Mouse (Mus musculus) midbrain, embryonic 14.5 days (tissue): ENCODE measurements around the gene Eed. TPM values are rescaled to one million over a fixed set of nuclear protein-coding genes. Genes with fewer than 3 reads are reported as not detected.
"Not testable (repeated sequence)": the region's sequence is repeated elsewhere in the genome, so short reads cannot be mapped to it uniquely, and the experiment has no call there.

ENCODE experiments used
- ATAC-seq: fragments of 200-750 bp; cut with Nextera tagmentation; 2 replicates; pipeline ENCODE4 v1.8.0; 2017; ENCODE audit warnings: moderate number of reproducible peaks, moderate library complexity; ENCODE audit not compliant: low FRiP score, low TSS enrichment
- DNase-seq: peaks from one replicate; pipeline ENCODE4 v3.0.0-alpha.2; 2015
- H3K27ac ChIP-seq: fragments of 300-500 bp; sonication (generic); replicated peaks from 2 replicates; pipeline ENCODE4 v1.5.1; 2014; ENCODE audit warnings: mild to moderate bottlenecking, low read depth, low read length, moderate library complexity
- H3K27me3 ChIP-seq: fragments of 300-500 bp; sonication (generic); 2 replicates; pipeline ENCODE4 v1.6.1; 2014; ENCODE audit warnings: low read length, control low read depth, mixed read lengths; ENCODE audit not compliant: control insufficient read depth, insufficient read depth
- H3K36me3 ChIP-seq: fragments of 300-500 bp; sonication (generic); 2 replicates; pipeline ENCODE4 v1.6.1; 2014; ENCODE audit warnings: low read length, control low read depth; ENCODE audit not compliant: control insufficient read depth, insufficient read depth
- H3K4me1 ChIP-seq: fragments of 300-500 bp; sonication (generic); 2 replicates; pipeline ENCODE4 v1.6.1; 2014; ENCODE audit warnings: mild to moderate bottlenecking, antibody characterized with exemption, low read length, control low read depth; ENCODE audit not compliant: control insufficient read depth, insufficient read depth
- H3K4me2 ChIP-seq: fragments of 300-500 bp; sonication (generic); 2 replicates; pipeline ENCODE4 v1.6.1; 2014; ENCODE audit warnings: mild to moderate bottlenecking, low read length, moderate library complexity
- H3K4me3 ChIP-seq: fragments of 300-500 bp; sonication (generic); replicated peaks from 2 replicates; pipeline ENCODE4 v1.5.1; 2014; ENCODE audit warnings: low read depth, low read length
- H3K9ac ChIP-seq: fragments of 300-500 bp; sonication (generic); replicated peaks from 2 replicates; pipeline ENCODE4 v1.6.1; 2014; ENCODE audit warnings: mild to moderate bottlenecking, low read length, moderate library complexity
- H3K9me3 ChIP-seq: fragments of 300-500 bp; sonication (generic); 2 replicates; pipeline ENCODE4 v1.6.1; 2016; ENCODE audit warnings: low read length, control low read depth, mixed read lengths; ENCODE audit not compliant: control insufficient read depth
- WGBS: fragments of 180-500 bp; shearing (Covaris S2); extraction: QIAGEN DNeasy Blood & Tissue Kit; methylation state at CpG from one replicate; pipeline ENCODE4 v1.1.7; 2014; 5-methylcytosine and 5-hydroxymethylcytosine counted together
- polyA plus RNA-seq: library from polyadenylated mRNA; unstranded; fragments of >200 nt; fragmentation: Nextera tagmentation; extraction: Ambion mirVana; gene quantifications from 2 replicates; pipeline ENCODE4 v1.2.1, GENCODE M21; 2014

Eed gene
- polyA plus RNA-seq, 1 experiment from 2014 or later, result 32.9 TPM

DNA sequence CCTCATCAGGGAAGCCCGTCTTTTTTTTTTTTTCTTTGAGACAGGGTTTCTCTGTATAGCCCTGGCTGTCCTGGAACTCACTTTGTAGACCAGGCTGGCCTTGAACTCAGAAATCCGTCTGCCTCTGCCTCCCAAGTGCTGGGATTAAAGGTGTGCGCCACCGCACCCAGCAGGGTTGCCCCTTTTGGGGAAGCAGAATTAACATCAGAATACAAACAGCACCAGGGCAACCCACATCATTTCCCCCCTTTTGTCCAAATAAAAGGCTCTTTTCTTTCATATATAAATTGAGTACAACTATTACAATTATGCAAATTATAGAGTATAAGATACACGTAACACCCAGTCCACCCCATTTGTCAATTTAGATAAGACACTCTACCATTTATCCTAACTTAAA, 16.7 kb upstream of the Eed start:
- ATAC-seq, DNase-seq: not testable (repeated sequence)

DNA sequence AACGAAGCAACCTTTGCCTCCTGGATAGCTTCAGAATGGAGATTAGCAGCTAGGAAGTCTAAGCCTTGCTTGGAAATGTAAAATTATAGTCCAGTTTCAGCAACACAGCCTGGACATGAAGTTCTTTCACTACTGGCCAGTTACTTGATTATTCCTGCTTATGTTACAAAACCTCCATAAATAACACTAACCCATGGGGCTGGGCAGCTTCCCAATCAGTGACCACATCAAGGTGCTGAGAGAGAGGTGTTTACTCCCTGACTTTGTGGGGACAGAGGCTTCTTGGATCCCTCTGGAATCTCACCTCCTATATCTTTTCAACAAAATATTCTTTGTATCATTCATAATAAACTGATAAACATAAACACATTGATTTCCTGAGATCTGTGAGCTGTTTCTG, 12.3 kb upstream of the Eed start:
- DNase-seq (no peak), ATAC-seq (no peak)
- Histone ChIP-seq H3K4me1 (no peaks in the 10 kb centered on the region), H3K27ac (no peak overlapping the region), H3K4me3 (no peak overlapping the region), H3K27me3 (no peaks in the 10 kb centered on the region), H3K4me2 (no peak overlapping the region), H3K36me3 (no peaks in the 10 kb centered on the region), H3K9me3 (no peaks in the 10 kb centered on the region), H3K9ac (no peak overlapping the region)
- WGBS, result 87% methylated on average over 1 of the region's 1 CpGs

More for the DNA sequence above, 16.7 kb upstream of the Eed start:
- not testable (repeated sequence) for H3K4me3 ChIP-seq, H3K4me2 ChIP-seq, H3K27me3 ChIP-seq, H3K9me3 ChIP-seq, H3K4me1 ChIP-seq, H3K27ac ChIP-seq, H3K9ac ChIP-seq, H3K36me3 ChIP-seq
- 22% methylated on average over 5 of the region's 5 CpGs for WGBS

DNA sequence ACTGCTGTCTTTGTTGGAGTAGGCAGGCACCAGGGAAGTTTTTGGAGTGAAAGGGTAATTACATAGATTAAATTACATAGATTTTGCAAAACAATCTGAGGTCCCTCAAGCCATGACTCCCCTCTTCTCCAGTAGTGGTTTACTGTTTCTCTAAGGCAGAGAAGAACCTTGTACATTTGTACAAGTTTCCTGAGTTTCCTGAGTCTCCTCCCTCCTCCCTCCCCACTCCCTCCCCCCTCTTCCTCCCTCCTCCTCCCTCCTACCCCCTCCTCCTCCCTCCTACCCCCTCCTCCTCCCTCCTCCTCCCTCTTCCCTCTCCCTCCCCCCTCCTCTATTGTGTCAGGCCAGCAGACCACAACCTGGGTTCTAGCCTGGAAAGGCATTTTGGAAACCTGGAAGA, 3.6 kb upstream of the Eed start:
- Histone ChIP-seq H3K27me3 (no peaks in the 10 kb centered on the region), H3K36me3 (no peaks in the 10 kb centered on the region), H3K4me3 (no peak overlapping the region), H3K27ac (no peak overlapping the region), H3K9ac (no peak overlapping the region), H3K9me3 (no peaks in the 10 kb centered on the region), H3K4me2 (no peak overlapping the region), H3K4me1 (peaks cover 8% of the 10 kb centered on the region; the same call in 1 of the 2 replicates)
- ATAC-seq (no peak), DNase-seq (no peak)

DNA sequence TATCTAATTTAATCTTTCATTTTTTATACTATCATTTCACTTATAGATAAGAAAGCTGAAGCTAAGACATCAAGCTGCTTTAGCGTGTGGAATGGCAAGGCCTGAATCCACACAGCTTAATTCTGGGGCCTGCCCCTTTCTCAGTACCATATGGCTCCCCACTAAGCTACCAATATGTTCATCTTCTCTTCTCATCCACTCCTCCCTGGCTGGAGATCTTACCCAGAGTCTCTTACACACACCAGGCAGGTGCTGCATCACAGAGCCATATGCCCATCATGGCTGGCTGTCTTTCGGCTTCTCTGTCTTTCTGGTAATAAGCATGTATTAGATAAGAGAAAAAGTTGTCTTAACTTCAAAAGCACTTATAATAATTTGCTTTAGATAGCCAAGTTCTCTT, 2.7 kb upstream of the Eed start:
- 98% methylated on average over 2 of the region's 2 CpGs for WGBS
- no peak for DNase-seq
- H3K4me1 ChIP-seq, result peaks cover 16% of the 10 kb centered on the region; the same call in 1 of the 2 replicates
- no peaks in the 10 kb centered on the region for H3K36me3 ChIP-seq
- H3K9me3 ChIP-seq, result no peaks in the 10 kb centered on the region
- H3K9ac ChIP-seq, result no peak overlapping the region
- no peak for ATAC-seq
- H3K4me2 ChIP-seq, result no peak overlapping the region
- no peak overlapping the region for H3K4me3 ChIP-seq
- no peaks in the 10 kb centered on the region for H3K27me3 ChIP-seq
- H3K27ac ChIP-seq, result no peak overlapping the region

DNA sequence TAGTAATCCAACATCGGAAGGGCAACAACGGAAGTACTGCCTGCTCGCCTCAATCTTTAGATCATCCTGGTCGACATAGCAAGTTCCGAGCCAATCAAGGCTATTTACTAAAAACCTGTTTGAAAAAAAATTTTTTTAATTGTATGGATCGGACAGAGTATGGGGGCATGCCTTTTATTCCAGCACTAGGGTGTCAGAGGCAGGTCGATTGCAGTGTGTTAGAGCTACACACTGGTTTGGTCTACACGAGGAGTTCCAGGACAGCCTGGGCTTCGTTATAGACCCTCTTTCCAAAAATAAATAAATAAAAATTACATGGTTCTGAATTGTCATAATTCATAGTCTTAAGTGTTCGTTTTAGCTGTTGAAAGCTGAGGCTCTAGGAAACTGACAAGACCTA, 774 bp upstream of the Eed start:
- Histone ChIP-seq H3K4me1 (peaks cover 17% of the 10 kb centered on the region; the same call in 1 of the 2 replicates), H3K27ac (peak overlapping the region; percentile 99), H3K4me2 (peak overlapping the region; percentile 87), H3K9ac (peak overlapping the region; percentile 89), H3K9me3 (no peaks in the 10 kb centered on the region), H3K27me3 (no peaks in the 10 kb centered on the region), H3K36me3 (no peaks in the 10 kb centered on the region), H3K4me3 (peak overlapping the region; percentile 81)
- DNase-seq (no peak), ATAC-seq (peak; percentile 12)
- 16% methylated on average over 10 of the region's 10 CpGs for WGBS

DNA sequence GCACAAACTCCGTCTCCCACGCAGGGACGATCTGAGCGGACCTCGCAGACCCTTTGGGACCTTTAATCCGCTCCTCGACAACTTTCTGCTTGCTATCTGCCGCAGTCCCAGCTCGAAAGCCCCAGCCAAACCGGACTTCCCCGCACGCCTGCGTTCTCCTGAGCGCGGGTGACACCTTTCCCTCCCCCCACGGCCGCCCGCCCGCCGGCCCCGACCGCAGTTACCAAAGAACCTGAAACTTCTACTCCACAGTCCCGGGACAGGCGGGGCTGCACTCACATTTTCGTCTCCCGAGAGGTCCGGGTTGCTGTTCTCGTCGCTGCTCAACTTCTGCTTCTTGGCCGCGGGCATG, 674 bp downstream of the Eed start:
- peak overlapping the region; percentile 87 for H3K4me2 ChIP-seq
- peaks cover 11% of the 10 kb centered on the region for H3K36me3 ChIP-seq
- peaks cover 17% of the 10 kb centered on the region; the same call in 1 of the 2 replicates for H3K4me1 ChIP-seq
- no peak for DNase-seq
- H3K27ac ChIP-seq, result peak overlapping the region; percentile 99
- H3K9me3 ChIP-seq, result no peaks in the 10 kb centered on the region
- peak overlapping the region; percentile 89 for H3K9ac ChIP-seq
- peak overlapping the region; percentile 81 for H3K4me3 ChIP-seq
- under 1% methylated on average over 31 of the region's 31 CpGs for WGBS
- no peak for ATAC-seq
- H3K27me3 ChIP-seq, result no peaks in the 10 kb centered on the region

DNA sequence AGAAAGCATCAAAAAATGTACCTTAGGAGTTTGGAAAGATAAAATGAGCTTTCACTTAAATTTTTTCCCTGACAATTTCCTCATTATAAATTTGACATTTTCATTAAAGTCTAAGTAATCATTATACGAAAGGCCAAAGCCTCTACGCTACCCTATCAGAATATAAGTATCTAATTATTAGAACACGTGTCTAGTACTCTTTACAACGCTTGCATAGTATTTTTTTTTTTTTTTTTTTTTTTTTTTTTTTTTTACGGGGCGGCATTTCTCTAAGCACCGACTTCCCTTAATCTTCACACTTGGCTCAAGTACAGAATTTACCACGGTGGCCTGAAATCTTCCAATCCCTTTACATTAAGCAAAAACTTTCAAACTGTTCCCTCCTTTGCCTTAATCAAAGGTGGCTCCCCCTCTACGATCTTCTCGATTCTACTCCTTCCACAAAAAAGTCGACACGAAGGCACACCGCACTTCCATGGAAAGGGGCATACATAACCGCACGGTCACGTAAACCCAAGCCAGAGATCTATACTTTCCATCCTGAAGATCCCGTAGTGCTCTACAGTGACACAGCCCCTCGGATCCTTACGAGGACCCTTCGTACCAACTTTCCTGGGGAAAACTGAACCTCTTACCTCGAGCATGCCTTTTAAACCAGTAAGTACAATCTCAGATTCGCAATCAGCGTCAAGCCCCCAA, 1.2 kb downstream of the Eed start:
- peak overlapping the region; percentile 81 for H3K4me3 ChIP-seq
- peak overlapping the region; percentile 87 for H3K4me2 ChIP-seq
- ATAC-seq (no peak), DNase-seq (no peak)
- H3K27me3 ChIP-seq, result no peaks in the 10 kb centered on the region
- H3K9me3 ChIP-seq, result no peaks in the 10 kb centered on the region
- 3% methylated on average over 23 of the region's 23 CpGs for WGBS
- peak overlapping the region; percentile 99 for H3K27ac ChIP-seq
- peaks cover 17% of the 10 kb centered on the region; the same call in 1 of the 2 replicates for H3K4me1 ChIP-seq
- H3K36me3 ChIP-seq, result peaks cover 11% of the 10 kb centered on the region
- peak overlapping the region; percentile 89 for H3K9ac ChIP-seq

DNA sequence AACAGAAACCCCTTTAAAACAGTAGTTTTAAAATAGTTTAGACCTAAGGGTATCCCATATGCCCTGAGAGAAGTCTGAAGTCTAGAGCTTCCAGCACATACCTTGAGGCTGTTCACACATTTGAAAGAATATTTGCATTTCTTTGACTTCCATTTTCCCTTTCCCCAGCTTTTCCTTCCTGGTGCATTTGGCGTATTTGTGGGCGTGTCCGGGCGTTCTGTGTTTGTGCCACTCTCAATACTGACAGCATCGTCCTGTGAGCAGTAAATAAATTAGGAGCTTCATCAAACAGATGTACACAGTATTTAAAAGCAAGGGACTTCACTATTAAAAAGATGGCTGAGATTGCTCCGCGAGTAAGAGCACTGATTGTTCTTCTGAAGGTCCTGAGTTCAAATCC, 4.0 kb downstream of the Eed start:
- 97% methylated on average over 7 of the region's 7 CpGs for WGBS
- Histone ChIP-seq H3K4me2 (no peak overlapping the region), H3K4me3 (no peak overlapping the region), H3K27me3 (no peaks in the 10 kb centered on the region), H3K9me3 (no peaks in the 10 kb centered on the region), H3K4me1 (peaks cover 14% of the 10 kb centered on the region; the same call in 1 of the 2 replicates), H3K27ac (no peak overlapping the region), H3K36me3 (peaks cover 26% of the 10 kb centered on the region), H3K9ac (no peak overlapping the region)
- ATAC-seq (no peak), DNase-seq (no peak)

DNA sequence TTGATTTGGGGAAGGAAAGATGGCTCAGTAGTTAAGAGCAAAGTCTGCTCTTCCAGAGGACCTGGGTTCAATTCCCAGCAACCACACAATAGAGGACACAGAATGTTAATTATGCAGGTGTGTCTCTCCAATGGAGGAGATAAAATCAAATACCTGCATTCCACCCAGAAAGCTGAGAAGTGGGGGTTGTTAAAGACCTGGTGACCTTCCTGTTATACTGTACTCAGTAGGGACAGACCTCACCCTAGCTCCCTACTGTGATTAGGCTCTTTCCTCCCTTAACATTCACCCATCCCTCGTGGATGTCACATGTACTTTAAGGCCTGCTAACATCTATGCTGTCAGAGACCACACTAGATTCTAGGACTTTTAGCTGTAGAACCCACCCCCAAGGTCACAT, 5.2 kb downstream of the Eed start:
- H3K4me1 ChIP-seq, result peaks cover 14% of the 10 kb centered on the region; the same call in 1 of the 2 replicates
- H3K9ac ChIP-seq, result no peak overlapping the region
- H3K27me3 ChIP-seq, result no peaks in the 10 kb centered on the region
- H3K4me3 ChIP-seq, result no peak overlapping the region
- H3K4me2 ChIP-seq, result no peak overlapping the region
- H3K27ac ChIP-seq, result no peak overlapping the region
- no peak for DNase-seq
- H3K36me3 ChIP-seq, result peaks cover 26% of the 10 kb centered on the region
- ATAC-seq, result no peak
- no peaks in the 10 kb centered on the region for H3K9me3 ChIP-seq
- WGBS, result 90% methylated on average over 1 of the region's 1 CpGs
